Mouse (Mus musculus) kidney, adult 2 months (tissue): ENCODE measurements around the gene Olfr286. TPM values are rescaled to one million over a fixed set of nuclear protein-coding genes. Genes with fewer than 3 reads are reported as not detected.
A peak's percentile ranks its signal among the peaks of the same experiment; 100 is the strongest.

Experiments
- DNase-seq: peaks from one replicate; pipeline ENCODE4 v3.0.0; 2021
- H3K27ac ChIP-seq: fragments of 200-500 bp; 2 replicates; pipeline ENCODE4 v1.5.1; 2012; ENCODE audit warnings: low read depth, low read length, control low read depth, inconsistent platforms; ENCODE audit not compliant: insufficient read depth
- H3K27me3 ChIP-seq: fragments of 200-500 bp; replicated peaks from 2 replicates; pipeline ENCODE4 v1.6.1; 2012; ENCODE audit warnings: mild to moderate bottlenecking, moderate library complexity, low read length, inconsistent platforms; ENCODE audit not compliant: control insufficient read depth, insufficient read depth
- H3K36me3 ChIP-seq: fragments of 200-500 bp; 2 replicates; pipeline ENCODE4 v1.6.1; 2012; ENCODE audit warnings: mild to moderate bottlenecking, moderate library complexity, low read length, inconsistent platforms; ENCODE audit not compliant: control insufficient read depth, insufficient read depth
- H3K4me1 ChIP-seq: fragments of 200-500 bp; 2 replicates; pipeline ENCODE4 v1.6.1; 2011; ENCODE audit warnings: low read length; ENCODE audit not compliant: control insufficient read depth, insufficient read depth
- H3K4me3 ChIP-seq: fragments of 200-500 bp; 2 replicates; pipeline ENCODE4 v1.5.1; 2011; ENCODE audit warnings: mild to moderate bottlenecking, low read depth, low read length, control low read depth; ENCODE audit not compliant: insufficient read depth
- CTCF ChIP-seq: fragments of 200-500 bp; conservative IDR thresholded peaks from 2 replicates; pipeline ENCODE4 v1.5.1; 2011; ENCODE audit warnings: low read depth, mild to moderate bottlenecking, control low read depth, low read length, moderate library complexity, mixed read lengths; ENCODE audit not compliant: insufficient read depth, insufficient read length
- POLR2A ChIP-seq: fragments of 200-500 bp; IDR thresholded peaks from one replicate; pipeline ENCODE4 v1.6.1; 2011; ENCODE audit warnings: low read depth, low read length, control low read depth
- WGBS: fragments of 180-500 bp; shearing (Covaris S2); methylation state at CpG from one replicate; pipeline ENCODE4 v1.1.7; 2018; 5-methylcytosine and 5-hydroxymethylcytosine counted together
- polyA plus RNA-seq: library from polyadenylated mRNA; depleted of rRNA; stranded (reverse); fragments of >200 nt; gene quantifications from 2 replicates; pipeline ENCODE4 v1.2.3, GENCODE M21; 2012

Olfr286 gene
- polyA plus RNA-seq, 1 experiment: not detected

DNA sequence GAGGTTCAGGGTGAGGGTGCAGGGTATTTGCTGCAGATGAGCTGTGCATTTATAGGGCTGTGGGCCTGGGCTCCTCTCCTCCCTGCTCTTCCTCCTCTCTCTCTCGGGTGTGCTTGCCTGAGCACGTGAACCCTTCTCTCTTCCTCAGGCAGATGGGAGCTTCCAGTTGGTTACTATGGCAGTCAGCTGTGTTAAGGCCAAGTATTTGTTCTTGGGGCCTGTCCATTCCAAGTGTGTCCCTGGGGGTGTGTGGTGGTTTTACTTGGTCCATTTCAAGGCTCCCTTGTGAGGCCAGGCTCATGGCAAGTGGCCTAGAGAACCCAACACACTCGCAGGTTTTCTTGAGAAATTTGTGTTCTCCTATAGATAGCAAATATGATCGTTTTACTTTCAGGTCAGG is 13.4 kb downstream of the Olfr286 start, which contains the start of the genes Gm44579 and Olfr287:
TSS of gene Gm44579 (minus strand) at position 101 of the 400 bp plus-strand sequence.
TSS of gene Olfr287 (minus strand) at position 180 of the 400 bp plus-strand sequence.
- WGBS: 70% methylated on average over 4 of the region's 4 CpGs
- DNase-seq: no peak

GRCm38 (mm10) chr15:98214130-98214529 is 20.1 kb downstream of the Olfr286 start:
- Histone ChIP-seq H3K27ac (no peak overlapping the region), H3K36me3 (no peaks in the 10 kb centered on the region), H3K4me3 (no peak overlapping the region), H3K4me1 (peaks cover 7% of the 10 kb centered on the region; the same call in 1 of the 2 replicates), H3K27me3 (no peaks in the 10 kb centered on the region)
- TF ChIP-seq CTCF (no peak), POLR2A (no peak)
- DNase-seq: no peak
- 66% methylated on average over 5 of the region's 5 CpGs for WGBS

More for the DNA sequence above, 13.4 kb downstream of the Olfr286 start, which contains the start of the genes Gm44579 and Olfr287:
- no peak for TF ChIP-seq POLR2A
- no peak for TF ChIP-seq CTCF
- no peak within 1 kb of the TSS for H3K4me3 ChIP-seq
- H3K4me1 ChIP-seq: no peaks in the 10 kb centered on the region
- no peaks in the 10 kb centered on the region for H3K36me3 ChIP-seq
- no peak within 1 kb of the TSS for H3K27ac ChIP-seq
- H3K27me3 ChIP-seq: no peaks in the 10 kb centered on the region

GRCm38 (mm10) chr15:98213336-98213870 is 20.8 kb downstream of the Olfr286 start:
- Histone ChIP-seq H3K4me1 (peaks cover 8% of the 10 kb centered on the region; the same call in 1 of the 2 replicates), H3K36me3 (no peaks in the 10 kb centered on the region), H3K27me3 (no peaks in the 10 kb centered on the region), H3K27ac (no peak overlapping the region), H3K4me3 (no peak overlapping the region)
- DNase-seq: peak; percentile 29
- 57% methylated on average over 5 of the region's 5 CpGs for WGBS
- TF ChIP-seq CTCF (no peak), POLR2A (no peak)

DNA sequence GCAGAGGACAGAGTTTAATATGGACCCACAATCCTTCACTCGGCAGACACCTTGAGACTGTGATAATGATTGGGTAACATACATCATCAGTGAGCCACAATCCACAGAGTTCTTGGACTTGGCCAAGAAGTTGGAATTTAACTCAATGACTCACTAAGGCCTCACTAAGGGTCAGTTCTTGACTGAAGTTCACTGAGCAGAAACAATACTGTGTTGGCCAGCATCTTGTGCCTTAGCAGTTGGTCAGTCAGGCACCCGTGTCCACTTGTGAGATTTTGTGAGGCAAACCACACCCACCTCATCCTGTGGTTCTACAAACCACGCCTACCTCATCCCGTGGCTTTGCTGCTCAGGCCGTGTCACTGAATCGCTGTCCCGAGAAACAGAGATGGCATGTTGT is 24.6 kb downstream of the Olfr286 start:
- H3K4me1 ChIP-seq: peaks cover 8% of the 10 kb centered on the region; the same call in 1 of the 2 replicates
- no peak for TF ChIP-seq POLR2A
- TF ChIP-seq CTCF: no peak
- 34% methylated on average over 7 of the region's 7 CpGs for WGBS
- H3K4me3 ChIP-seq: no peak overlapping the region
- H3K27me3 ChIP-seq: no peaks in the 10 kb centered on the region
- DNase-seq: peak; percentile 82
- 0 out of 2 replicates have a peak overlapping the region, but pooled peaks have one; percentile 41 for H3K27ac ChIP-seq
- H3K36me3 ChIP-seq: no peaks in the 10 kb centered on the region

GRCm38 (mm10) chr15:98195442-98195841 is 38.8 kb downstream of the Olfr286 start, which contains the start of gene Olfr288:
Gene Olfr288 (minus strand): TSS chr15:98195542.
- TF ChIP-seq POLR2A: no peak
- no peak for TF ChIP-seq CTCF
- no peak for DNase-seq
- Histone ChIP-seq H3K36me3 (no peaks in the 10 kb centered on the region), H3K4me3 (no peak within 1 kb of the TSS), H3K4me1 (no peaks in the 10 kb centered on the region), H3K27ac (no peak within 1 kb of the TSS), H3K27me3 (no peaks in the 10 kb centered on the region)
- 68% methylated on average over 3 of the region's 3 CpGs for WGBS

DNA sequence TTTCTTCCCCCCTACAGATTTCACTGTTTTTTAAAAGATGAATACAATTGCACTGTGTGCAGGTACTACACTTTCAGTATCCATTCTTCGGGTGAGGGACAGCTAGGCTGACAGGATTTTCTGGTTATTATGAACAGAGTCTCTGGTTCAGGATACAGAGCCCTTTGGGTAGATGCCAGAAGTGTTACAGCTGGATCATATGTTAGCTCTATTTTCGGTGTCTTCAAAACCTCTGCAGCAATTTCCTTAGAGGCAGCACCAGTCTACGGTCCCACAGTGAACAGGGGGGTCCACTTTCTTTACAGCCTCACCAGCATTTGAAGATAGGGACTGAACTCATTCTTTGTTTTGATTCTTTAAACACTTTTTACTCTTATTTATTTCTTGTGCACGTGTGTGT is 49.8 kb downstream of the Olfr286 start:
- Histone ChIP-seq H3K4me1 (peaks cover 3% of the 10 kb centered on the region; the same call in 1 of the 2 replicates), H3K4me3 (no peak overlapping the region), H3K27me3 (no peaks in the 10 kb centered on the region), H3K36me3 (no peaks in the 10 kb centered on the region), H3K27ac (no peak overlapping the region)
- 61% methylated on average over 4 of the region's 4 CpGs for WGBS
- TF ChIP-seq CTCF: no peak
- no peak for TF ChIP-seq POLR2A
- DNase-seq: no peak

GRCm38 (mm10) chr15:98181856-98182570 is 52.2 kb downstream of the Olfr286 start:
- Histone ChIP-seq H3K36me3 (no peaks in the 10 kb centered on the region), H3K4me1 (peaks cover 3% of the 10 kb centered on the region; the same call in 1 of the 2 replicates), H3K27me3 (no peaks in the 10 kb centered on the region), H3K4me3 (no peak overlapping the region), H3K27ac (no peak overlapping the region)
- TF ChIP-seq CTCF (no peak), POLR2A (no peak)
- WGBS: 35% methylated on average over 12 of the region's 12 CpGs
- DNase-seq: peak; percentile 57
